Mouse (Mus musculus): ENCODE data around the gene Col27a1. TPM values are rescaled to one million over a fixed set of nuclear protein-coding genes. Genes with fewer than 3 reads are reported as not detected.

The Col27a1 gene
- total RNA-seq (2021): 1 to 10 TPM; 1.1 to 1.4 TPM

GRCm38 (mm10) chr4:63213907-63214621, at the start of gene Col27a1:
TSS of gene Col27a1 (plus strand) at chr4:63214004.
- no peak for DNase-seq
- intact Hi-C loops (cut with DNase I): loop anchor here (2.0 kb wide), 1 partner anchor 29 kb away; no protein-coding TSS in a partner anchor

GRCm38 (mm10) chr4:63165636-63166035, 48.2 kb upstream of the Col27a1 start:
- DNase-seq: no peak
- intact Hi-C loops (cut with DNase I): no loop called here

GRCm38 (mm10) chr4:63166323-63166722, 47.5 kb upstream of the Col27a1 start:
- intact Hi-C loops (cut with DNase I): no loop called here
- DNase-seq: no peak

GRCm38 (mm10) chr4:63170061-63170460, 43.7 kb upstream of the Col27a1 start:
- intact Hi-C loops (cut with DNase I): no loop called here
- DNase-seq: no peak

- intact Hi-C loops (cut with DNase I): no loop called here
- DNase-seq: no peak
These were observed 42.7 kb upstream of the Col27a1 start for GRCm38 (mm10) chr4:63171122-63171521.

- DNase-seq: no peak
- intact Hi-C loops (cut with DNase I): no loop called here
These were observed 41.7 kb upstream of the Col27a1 start, which contains the start of gene Kif12 for GRCm38 (mm10) chr4:63171969-63172685. TSS of gene Kif12 (minus strand) at chr4:63172131.

- intact Hi-C loops (cut with DNase I): loop anchor here (1.0 kb wide), 1 partner anchor 138 kb away; no protein-coding TSS in a partner anchor
- DNase-seq: peak; percentile 46 to 59
These were observed 32.2 kb upstream of the Col27a1 start for GRCm38 (mm10) chr4:63181556-63181955.

GRCm38 (mm10) chr4:63186281-63186870, 27.4 kb upstream of the Col27a1 start:
- intact Hi-C loops (cut with DNase I): no loop called here
- DNase-seq: no peak

- intact Hi-C loops (cut with DNase I): no loop called here
- no peak for DNase-seq
These were observed 22.2 kb upstream of the Col27a1 start for GRCm38 (mm10) chr4:63191641-63192040.

- no peak for DNase-seq
- intact Hi-C loops (cut with DNase I): no loop called here
These were observed 19.4 kb upstream of the Col27a1 start for GRCm38 (mm10) chr4:63194366-63194765.

GRCm38 (mm10) chr4:63199366-63199765, 14.4 kb upstream of the Col27a1 start:
- intact Hi-C loops (cut with DNase I): no loop called here
- DNase-seq: no peak

- no peak for DNase-seq
- intact Hi-C loops (cut with DNase I): no loop called here
These were observed 9.9 kb upstream of the Col27a1 start for GRCm38 (mm10) chr4:63203874-63204273.

- DNase-seq: no peak
- intact Hi-C loops (cut with DNase I): no loop called here
These were observed 8.2 kb upstream of the Col27a1 start for GRCm38 (mm10) chr4:63205583-63205982.

- DNase-seq: peak; percentile 89
- intact Hi-C loops (cut with DNase I): loop anchor here (1.0 to 5.0 kb wide), 4 partner anchors 31 to 104 kb away; no protein-coding TSS in a partner anchor
These were observed 1.6 kb downstream of the Col27a1 start for GRCm38 (mm10) chr4:63215185-63215992.

GRCm38 (mm10) chr4:63215993-63216531, 2.3 kb downstream of the Col27a1 start:
- intact Hi-C loops (cut with DNase I): loop anchor here (1.0 to 5.0 kb wide), 4 partner anchors 31 to 103 kb away; no protein-coding TSS in a partner anchor
- peak; percentile 44 to 61 for DNase-seq

GRCm38 (mm10) chr4:63216566-63216965, 2.8 kb downstream of the Col27a1 start:
- intact Hi-C loops (cut with DNase I): loop anchor here (5.0 kb wide), 1 partner anchor 61 kb away; no protein-coding TSS in a partner anchor
- peak in 1 of 2 experiments; percentile 37 for DNase-seq

- DNase-seq: no peak
- intact Hi-C loops (cut with DNase I): loop anchor here (5.0 kb wide), 1 partner anchor 60 kb away; no protein-coding TSS in a partner anchor
These were observed 3.7 kb downstream of the Col27a1 start for GRCm38 (mm10) chr4:63217513-63217912.

GRCm38 (mm10) chr4:63219059-63219458, 5.3 kb downstream of the Col27a1 start:
- DNase-seq: no peak
- intact Hi-C loops (cut with DNase I): loop anchor here (5.0 kb wide), 1 partner anchor 58 kb away; no protein-coding TSS in a partner anchor

- DNase-seq: no peak
- intact Hi-C loops (cut with DNase I): loop anchor here (5.0 kb wide), 1 partner anchor 58 kb away; no protein-coding TSS in a partner anchor
These were observed 5.8 kb downstream of the Col27a1 start for GRCm38 (mm10) chr4:63219635-63220034.

All from heart, postnatal 36 days (tissue).